In the genomic region with DNA sequence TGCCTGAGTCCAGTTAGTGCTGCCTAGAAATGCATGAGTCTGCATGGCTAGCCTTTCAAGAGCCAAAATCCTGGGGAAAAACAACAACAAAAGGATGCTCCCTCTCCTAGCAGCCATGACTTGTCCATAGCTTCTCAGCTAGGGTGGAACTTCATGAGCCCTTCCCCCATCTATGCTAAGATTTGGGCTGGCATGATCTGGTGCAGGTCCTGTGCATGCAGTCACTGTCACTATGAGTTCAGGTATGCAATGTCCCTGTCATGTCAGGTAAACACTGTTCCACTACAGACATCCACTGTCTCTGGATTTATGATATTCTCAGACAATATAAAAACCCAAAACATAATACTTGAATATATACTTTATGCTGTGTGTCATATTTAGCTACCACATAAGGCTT, we compare ENCODE assay signal across 24 mouse cellular contexts.
DNase-seq lines count a peak whose midpoint lies in the region; ATAC-seq and TF ChIP-seq lines count a peak whose summit lies in the region.
"Had no signal": no experiment of that assay in that cellular context is flagged by ENCODE, and none has a peak within 500 bp of the region (broad histone marks: within the 10 kb centered on the region; RNA-seq: fewer than 3 reads in every experiment).

No protein-coding gene starts in this region.

- no peak overlapping the region for H3K4me2 ChIP-seq in forebrain, embryonic 15.5 days (replicated peaks)
- no peak overlapping the region for H3K4me2 ChIP-seq in forebrain, embryonic 13.5 days
- no peak overlapping the region for H3K4me2 ChIP-seq in forebrain, postnatal 0 days (ENCODE audit: low read depth)
- H3K4me2 ChIP-seq in forebrain, embryonic 11.5 days (ENCODE audit: low read depth, low read length, severe bottlenecking) = no peak overlapping the region
- no peak overlapping the region for H3K4me2 ChIP-seq in midbrain, embryonic 13.5 days (replicated peaks)
- no peak overlapping the region for H3K4me2 ChIP-seq in midbrain, embryonic 11.5 days
- no peak overlapping the region for H3K4me2 ChIP-seq in neural tube, embryonic 11.5 days (ENCODE audit: low read depth)
- no peak overlapping the region for H3K4me2 ChIP-seq in neural tube, embryonic 15.5 days
- H3K4me2 ChIP-seq: embryonic facial prominence, embryonic 12.5 days had no signal

- 0 out of 2 replicates have a peak, but pooled peaks cover 6% of the 10 kb centered on the region for H3K4me1 ChIP-seq in forebrain, embryonic 15.5 days
- H3K4me1 ChIP-seq in forebrain, embryonic 13.5 days = no peaks in the 10 kb centered on the region
- H3K4me1 ChIP-seq in forebrain, postnatal 0 days (ENCODE audit: insufficient read depth) = 0 out of 2 replicates have a peak, but pooled peaks cover 4% of the 10 kb centered on the region
- H3K4me1 ChIP-seq in forebrain, embryonic 11.5 days (replicated peaks; ENCODE audit: control insufficient read depth, insufficient read depth, low read length) = no peaks in the 10 kb centered on the region
- no peaks in the 10 kb centered on the region for H3K4me1 ChIP-seq in midbrain, embryonic 13.5 days (replicated peaks)
- H3K4me1 ChIP-seq in midbrain, embryonic 11.5 days (ENCODE audit: control insufficient read depth, insufficient read depth, low read length) = no peaks in the 10 kb centered on the region
- H3K4me1 ChIP-seq in neural tube, embryonic 11.5 days (ENCODE audit: control insufficient read depth, insufficient read depth, low read length) = no peaks in the 10 kb centered on the region
- no peaks in the 10 kb centered on the region for H3K4me1 ChIP-seq in neural tube, embryonic 15.5 days
- H3K4me1 ChIP-seq: embryonic facial prominence, embryonic 10.5 days; embryonic facial prominence, embryonic 12.5 days had no signal

- TF ChIP-seq CTCF in forebrain, postnatal 0 days (IDR thresholded peaks at IDR 0.05; ENCODE audit: low read depth) = no peak

- no peak for ATAC-seq in forebrain, embryonic 15.5 days (replicated peaks)
- ATAC-seq in forebrain, embryonic 13.5 days = no peak
- ATAC-seq in forebrain, postnatal 0 days = no peak
- ATAC-seq in forebrain, embryonic 11.5 days (replicated peaks; ENCODE audit: low FRiP score) = no peak
- ATAC-seq in midbrain, embryonic 13.5 days = 0 out of 2 replicates have a peak, but pooled peaks have one; percentile 50
- no peak for ATAC-seq in midbrain, embryonic 11.5 days (ENCODE audit: low FRiP score)
- ATAC-seq in neural tube, embryonic 11.5 days (ENCODE audit: insufficient read depth, low FRiP score, low TSS enrichment) = 0 out of 2 replicates have a peak, but pooled peaks have one; percentile 23
- no peak for ATAC-seq in neural tube, embryonic 15.5 days (ENCODE audit: low FRiP score)
- ATAC-seq: activated CD4-positive, CD25-positive, alpha-beta regulatory T cell, adult 4 months; CD4-positive, CD25-positive, alpha-beta regulatory T cell, adult 4 months; Patski had no signal

- H3K9me3 ChIP-seq in forebrain, embryonic 15.5 days = no peaks in the 10 kb centered on the region
- H3K9me3 ChIP-seq in forebrain, embryonic 13.5 days (replicated peaks) = no peaks in the 10 kb centered on the region
- H3K9me3 ChIP-seq in forebrain, postnatal 0 days (ENCODE audit: low read length) = no peaks in the 10 kb centered on the region
- no peaks in the 10 kb centered on the region for H3K9me3 ChIP-seq in forebrain, embryonic 11.5 days (ENCODE audit: control insufficient read depth, low read length)
- no peaks in the 10 kb centered on the region for H3K9me3 ChIP-seq in midbrain, embryonic 13.5 days
- H3K9me3 ChIP-seq in midbrain, embryonic 11.5 days (ENCODE audit: control insufficient read depth, low read length) = no peaks in the 10 kb centered on the region
- no peaks in the 10 kb centered on the region for H3K9me3 ChIP-seq in neural tube, embryonic 11.5 days (ENCODE audit: control insufficient read depth, low read length)
- no peaks in the 10 kb centered on the region for H3K9me3 ChIP-seq in neural tube, embryonic 15.5 days (replicated peaks)
- H3K9me3 ChIP-seq: embryonic facial prominence, embryonic 10.5 days; embryonic facial prominence, embryonic 12.5 days; G1E had no signal

- H3K27me3 ChIP-seq in forebrain, embryonic 15.5 days = no peaks in the 10 kb centered on the region
- no peaks in the 10 kb centered on the region for H3K27me3 ChIP-seq in forebrain, embryonic 13.5 days
- no peaks in the 10 kb centered on the region for H3K27me3 ChIP-seq in forebrain, postnatal 0 days (ENCODE audit: insufficient read depth, low read length)
- H3K27me3 ChIP-seq in forebrain, embryonic 11.5 days (ENCODE audit: control insufficient read depth, insufficient read depth, low read length) = no peaks in the 10 kb centered on the region
- no peaks in the 10 kb centered on the region for H3K27me3 ChIP-seq in midbrain, embryonic 13.5 days
- no peaks in the 10 kb centered on the region for H3K27me3 ChIP-seq in midbrain, embryonic 11.5 days (ENCODE audit: control insufficient read depth, insufficient read depth, low read length)
- H3K27me3 ChIP-seq in neural tube, embryonic 11.5 days (ENCODE audit: control insufficient read depth, insufficient read depth, low read length) = no peaks in the 10 kb centered on the region
- H3K27me3 ChIP-seq in neural tube, embryonic 15.5 days (replicated peaks) = no peaks in the 10 kb centered on the region
- H3K27me3 ChIP-seq: CH12.LX; embryonic facial prominence, embryonic 12.5 days had no signal

- H3K9ac ChIP-seq in forebrain, embryonic 15.5 days (replicated peaks) = no peak overlapping the region
- H3K9ac ChIP-seq in forebrain, embryonic 13.5 days = no peak overlapping the region
- no peak overlapping the region for H3K9ac ChIP-seq in forebrain, postnatal 0 days
- no peak overlapping the region for H3K9ac ChIP-seq in forebrain, embryonic 11.5 days (ENCODE audit: low read length)
- H3K9ac ChIP-seq in midbrain, embryonic 13.5 days (replicated peaks) = no peak overlapping the region
- H3K9ac ChIP-seq in midbrain, embryonic 11.5 days (ENCODE audit: low read length) = no peak overlapping the region
- H3K9ac ChIP-seq in neural tube, embryonic 11.5 days (ENCODE audit: low read length) = no peak overlapping the region
- no peak overlapping the region for H3K9ac ChIP-seq in neural tube, embryonic 15.5 days (replicated peaks)
- H3K9ac ChIP-seq: embryonic facial prominence, embryonic 12.5 days had no signal

- no peaks in the 10 kb centered on the region for H3K36me3 ChIP-seq in forebrain, embryonic 15.5 days
- H3K36me3 ChIP-seq in forebrain, embryonic 13.5 days (ENCODE audit: poor library complexity, severe bottlenecking) = no peaks in the 10 kb centered on the region
- H3K36me3 ChIP-seq in forebrain, postnatal 0 days (ENCODE audit: insufficient read depth) = no peaks in the 10 kb centered on the region
- no peaks in the 10 kb centered on the region for H3K36me3 ChIP-seq in forebrain, embryonic 11.5 days (ENCODE audit: control insufficient read depth, insufficient read depth, low read length)
- no peaks in the 10 kb centered on the region for H3K36me3 ChIP-seq in midbrain, embryonic 13.5 days
- no peaks in the 10 kb centered on the region for H3K36me3 ChIP-seq in midbrain, embryonic 11.5 days (ENCODE audit: control insufficient read depth, insufficient read depth, low read length)
- H3K36me3 ChIP-seq in neural tube, embryonic 11.5 days (ENCODE audit: control insufficient read depth, insufficient read depth, low read length) = no peaks in the 10 kb centered on the region
- H3K36me3 ChIP-seq in neural tube, embryonic 15.5 days = no peaks in the 10 kb centered on the region
- H3K36me3 ChIP-seq: embryonic facial prominence, embryonic 10.5 days; embryonic facial prominence, embryonic 12.5 days; G1E had no signal

- H3K27ac ChIP-seq in forebrain, embryonic 15.5 days (replicated peaks) = peak overlapping the region; percentile 31; the same call in 1 of the 2 replicates
- H3K27ac ChIP-seq in forebrain, embryonic 13.5 days = no peak overlapping the region
- peak overlapping the region; percentile 60; the same call in 1 of the 2 replicates for H3K27ac ChIP-seq in forebrain, postnatal 0 days (ENCODE audit: low read depth, low read length)
- no peak overlapping the region for H3K27ac ChIP-seq in forebrain, embryonic 11.5 days (ENCODE audit: low read depth, low read length)
- H3K27ac ChIP-seq in midbrain, embryonic 13.5 days = no peak overlapping the region
- H3K27ac ChIP-seq in midbrain, embryonic 11.5 days (ENCODE audit: low read depth, low read length) = no peak overlapping the region
- no peak overlapping the region for H3K27ac ChIP-seq in neural tube, embryonic 11.5 days (ENCODE audit: low read depth, low read length)
- no peak overlapping the region for H3K27ac ChIP-seq in neural tube, embryonic 15.5 days (replicated peaks)
- H3K27ac ChIP-seq: embryonic facial prominence, embryonic 10.5 days; embryonic facial prominence, embryonic 12.5 days had no signal

- H3K4me3 ChIP-seq in forebrain, embryonic 15.5 days = no peak overlapping the region
- H3K4me3 ChIP-seq in forebrain, embryonic 13.5 days = no peak overlapping the region
- H3K4me3 ChIP-seq in forebrain, postnatal 0 days (ENCODE audit: low read depth, low read length) = no peak overlapping the region
- no peak overlapping the region for H3K4me3 ChIP-seq in forebrain, embryonic 11.5 days (ENCODE audit: low read depth, low read length)
- no peak overlapping the region for H3K4me3 ChIP-seq in midbrain, embryonic 13.5 days (replicated peaks)
- H3K4me3 ChIP-seq in midbrain, embryonic 11.5 days (ENCODE audit: low read depth, low read length) = no peak overlapping the region
- H3K4me3 ChIP-seq in neural tube, embryonic 11.5 days (ENCODE audit: low read depth, low read length) = no peak overlapping the region
- H3K4me3 ChIP-seq in neural tube, embryonic 15.5 days (replicated peaks) = no peak overlapping the region
- H3K4me3 ChIP-seq: embryonic facial prominence, embryonic 10.5 days; embryonic facial prominence, embryonic 12.5 days had no signal

- DNase-seq in forebrain, postnatal 0 days = no peak
- DNase-seq in forebrain, embryonic 11.5 days (ENCODE audit: low spot score) = no peak
- no peak for DNase-seq in midbrain, embryonic 11.5 days (ENCODE audit: low spot score, missing footprints)
- DNase-seq in neural tube, embryonic 11.5 days (ENCODE audit: low spot score) = no peak
- DNase-seq: adrenal gland, adult 8-10 months; adrenal gland, postnatal 14 days; adrenal gland, postnatal 36 days; B cell, adult 2 months; cerebellum, adult 11-12 months; cerebellum, adult 2 months; cerebellum, adult 9-10 months; cerebellum, postnatal 10 days; cerebellum, postnatal 25 days had no signal

Comparison
In these comparisons a context has a peak if more than half of its experiments do, and no peak if none do; other contexts are left out.
1. ATAC-seq: peak in midbrain, embryonic 13.5 days (single experiment) and neural tube, embryonic 11.5 days (single experiment); none in forebrain, embryonic 15.5 days (single experiment), forebrain, embryonic 13.5 days (single experiment), forebrain, postnatal 0 days (single experiment), forebrain, embryonic 11.5 days (single experiment), midbrain, embryonic 11.5 days (single experiment) and neural tube, embryonic 15.5 days (single experiment).
2. H3K27ac ChIP-seq: peak in forebrain, embryonic 15.5 days (single experiment) and forebrain, postnatal 0 days (single experiment); none in forebrain, embryonic 13.5 days (single experiment), forebrain, embryonic 11.5 days (single experiment), midbrain, embryonic 13.5 days (single experiment), midbrain, embryonic 11.5 days (single experiment), neural tube, embryonic 11.5 days (single experiment) and neural tube, embryonic 15.5 days (single experiment).